Mouse (Mus musculus): ENCODE data around the gene 5530400C23Rik. TPM values are rescaled to one million over a fixed set of nuclear protein-coding genes. Genes with fewer than 3 reads are reported as not detected.
"Not testable (repeated sequence)": the region's sequence is repeated elsewhere in the genome, so short reads cannot be mapped to it uniquely, and the experiment has no call there.

Gene 5530400C23Rik
- not detected in 2 replicates for polyA plus RNA-seq (2014; fragmentation: Nextera tagmentation; extraction: Ambion mirVana)

- H3K36me3 ChIP-seq (ENCODE audit: control insufficient read depth, insufficient read depth, low read length); DNase-seq (ENCODE audit: low spot score); H3K4me1 ChIP-seq (ENCODE audit: control insufficient read depth, insufficient read depth, low read length); H3K4me3 ChIP-seq (ENCODE audit: low read depth, low read length); H3K27ac ChIP-seq (ENCODE audit: low read depth, low read length); H3K27me3 ChIP-seq (replicated peaks; ENCODE audit: control insufficient read depth, insufficient read depth, low read length); H3K4me2 ChIP-seq (ENCODE audit: low read length); H3K9ac ChIP-seq (ENCODE audit: low read length); ATAC-seq; H3K9me3 ChIP-seq (replicated peaks; ENCODE audit: control insufficient read depth, low read length): not testable (repeated sequence)
These were observed at the start of gene 5530400C23Rik for GRCm38 (mm10) chr6:133291916-133292315. Gene 5530400C23Rik, plus strand, starts transcription at chr6:133292216.

GRCm38 (mm10) chr6:133305952-133306715, 14.1 kb downstream of the 5530400C23Rik start:
- Histone ChIP-seq H3K27ac (ENCODE audit: low read depth, low read length) (no peak overlapping the region), H3K27me3 (replicated peaks; ENCODE audit: control insufficient read depth, insufficient read depth, low read length) (no peaks in the 10 kb centered on the region), H3K9ac (ENCODE audit: low read length) (no peak overlapping the region), H3K4me3 (ENCODE audit: low read depth, low read length) (no peak overlapping the region), H3K9me3 (replicated peaks; ENCODE audit: control insufficient read depth, low read length) (no peaks in the 10 kb centered on the region), H3K4me2 (ENCODE audit: low read length) (no peak overlapping the region), H3K36me3 (ENCODE audit: control insufficient read depth, insufficient read depth, low read length) (no peaks in the 10 kb centered on the region), H3K4me1 (ENCODE audit: control insufficient read depth, insufficient read depth, low read length) (no peaks in the 10 kb centered on the region)
- ATAC-seq, result no peak
- WGBS, result 73% methylated on average over 3 of the region's 3 CpGs
- no peak for DNase-seq (ENCODE audit: low spot score)

- not testable (repeated sequence) for H3K9me3 ChIP-seq (replicated peaks; ENCODE audit: control insufficient read depth, low read length); H3K9ac ChIP-seq (ENCODE audit: low read length); DNase-seq (ENCODE audit: low spot score); ATAC-seq; H3K27me3 ChIP-seq (replicated peaks; ENCODE audit: control insufficient read depth, insufficient read depth, low read length); H3K36me3 ChIP-seq (ENCODE audit: control insufficient read depth, insufficient read depth, low read length); H3K27ac ChIP-seq (ENCODE audit: low read depth, low read length); H3K4me3 ChIP-seq (ENCODE audit: low read depth, low read length); H3K4me1 ChIP-seq (ENCODE audit: control insufficient read depth, insufficient read depth, low read length); H3K4me2 ChIP-seq (ENCODE audit: low read length)
- 85% methylated on average over 2 of the region's 2 CpGs for WGBS
These were observed 21.9 kb downstream of the 5530400C23Rik start for GRCm38 (mm10) chr6:133313896-133314295.

GRCm38 (mm10) chr6:133338535-133338934, 46.5 kb downstream of the 5530400C23Rik start:
- H3K27ac ChIP-seq (ENCODE audit: low read depth, low read length), result no peak overlapping the region
- H3K9me3 ChIP-seq (replicated peaks; ENCODE audit: control insufficient read depth, low read length), result no peaks in the 10 kb centered on the region
- no peak overlapping the region for H3K9ac ChIP-seq (ENCODE audit: low read length)
- H3K4me1 ChIP-seq (ENCODE audit: control insufficient read depth, insufficient read depth, low read length), result no peaks in the 10 kb centered on the region
- no peaks in the 10 kb centered on the region for H3K27me3 ChIP-seq (replicated peaks; ENCODE audit: control insufficient read depth, insufficient read depth, low read length)
- ATAC-seq (no peak), DNase-seq (ENCODE audit: low spot score) (no peak)
- 62% methylated on average over 1 of the region's 1 CpGs for WGBS
- no peak overlapping the region for H3K4me2 ChIP-seq (ENCODE audit: low read length)
- no peaks in the 10 kb centered on the region for H3K36me3 ChIP-seq (ENCODE audit: control insufficient read depth, insufficient read depth, low read length)
- H3K4me3 ChIP-seq (ENCODE audit: low read depth, low read length), result no peak overlapping the region

- not testable (repeated sequence) for H3K36me3 ChIP-seq (ENCODE audit: control insufficient read depth, insufficient read depth, low read length); H3K27ac ChIP-seq (ENCODE audit: low read depth, low read length); H3K9me3 ChIP-seq (replicated peaks; ENCODE audit: control insufficient read depth, low read length); ATAC-seq; DNase-seq (ENCODE audit: low spot score); H3K4me2 ChIP-seq (ENCODE audit: low read length); H3K4me3 ChIP-seq (ENCODE audit: low read depth, low read length); H3K27me3 ChIP-seq (replicated peaks; ENCODE audit: control insufficient read depth, insufficient read depth, low read length); H3K9ac ChIP-seq (ENCODE audit: low read length); H3K4me1 ChIP-seq (ENCODE audit: control insufficient read depth, insufficient read depth, low read length)
- 87% methylated on average over 5 of the region's 5 CpGs for WGBS
These were observed 49.7 kb downstream of the 5530400C23Rik start for GRCm38 (mm10) chr6:133341731-133342130.

Other genes starting within 250 kb of the 5530400C23Rik start
- not detected in 2 replicates for gene Tas2r140, start 236.4 kb upstream of the 5530400C23Rik start, polyA plus RNA-seq (2014; fragmentation: Nextera tagmentation; extraction: Ambion mirVana)
- 73.4 and 93.4 TPM in 2 replicates for gene Smim10l1, start 187.3 kb upstream of the 5530400C23Rik start, polyA plus RNA-seq (2014; fragmentation: Nextera tagmentation; extraction: Ambion mirVana)